Mouse (Mus musculus) CD8-positive naive resting alpha-beta T cell, adult 57 days (primary cell): ENCODE results near the gene Tspan12. TPM values are rescaled to one million over a fixed set of nuclear protein-coding genes. Genes with fewer than 3 reads are reported as not detected.

Source experiments
- total RNA-seq: library from RNA; stranded (reverse); gene quantifications from one replicate; pipeline ENCODE4 v1.2.4, GENCODE M21; 2023

The Tspan12 gene
- total RNA-seq, result not detected

GRCm38 (mm10) chr6:21852344-21852785, at the start of gene Tspan12:
Tspan12 (minus strand) TSS chr6:21852515.

Other genes with a start within 250 kb of the Tspan12 start
- 95.9 TPM for gene Ing3, start 97.1 kb upstream of the Tspan12 start, total RNA-seq
- not detected for gene Cped1, start 133.4 kb upstream of the Tspan12 start, total RNA-seq